Mouse (Mus musculus): ENCODE measurements at regions not wholly inside any gene's neighbourhood (a gene's known extent, or its start where the extent isn't known, plus 50 kb on each side); places are given as distances from the start of the nearest gene placed in this dataset.

GRCm38 (mm10) chr16:29850616-29851015 is 213.6 kb upstream of the Hes1 start:
- TF ChIP-seq EP300 (IDR thresholded peaks at IDR 0.05; ENCODE audit: low read depth) (no peak), CTCF (IDR thresholded peaks at IDR 0.05; ENCODE audit: low read depth) (no peak)
